Mouse (Mus musculus) MEL (cell line): ENCODE measurements around the gene Gm49369. TPM values are rescaled to one million over a fixed set of nuclear protein-coding genes. Genes with fewer than 3 reads are reported as not detected.

Experiments used
- DNase-seq: peaks from one replicate; pipeline ENCODE4 v3.0.0; 2011; ENCODE audit warnings: low read depth, low spot score
- H3K27ac ChIP-seq: 2 replicates; pipeline ENCODE4 v1.5.1; 2012; ENCODE audit warnings: low read depth, mild to moderate bottlenecking, control low read depth, low read length, moderate library complexity; ENCODE audit not compliant: control insufficient read depth
- H3K27me3 ChIP-seq, 2 experiments: fragments of 150-350 bp in 1 of 2; sonication (generic) in 1 of 2; 2 replicates each; pipeline ENCODE4 v1.6.1; 2012; ENCODE audit warnings: low read length in 2 of 2, mild to moderate bottlenecking in 2 of 2, improper control_type of control experiment in 1 of 2, moderate library complexity in 1 of 2; ENCODE audit not compliant: insufficient read depth in 2 of 2, control insufficient read depth in 1 of 2
- H3K36me3 ChIP-seq, 2 experiments: 2 replicates each; pipeline ENCODE4 v1.6.1; 2012 to 2014; ENCODE audit warnings: low read length in 2 of 2, improper control_type of control experiment in 1 of 2, inconsistent platforms in 1 of 2, mild to moderate bottlenecking in 1 of 2; ENCODE audit not compliant: insufficient read depth in 2 of 2, control insufficient read depth in 1 of 2
- H3K4me1 ChIP-seq, 2 experiments: fragments of 150-350 bp in 1 of 2; sonication (generic) in 1 of 2; 2 replicates each; pipeline ENCODE4 v1.6.1; 2012; ENCODE audit warnings: low read length in 2 of 2, improper control_type of control experiment in 1 of 2, mild to moderate bottlenecking in 1 of 2; ENCODE audit not compliant: insufficient read depth in 2 of 2, control insufficient read depth in 1 of 2
- H3K4me3 ChIP-seq, 2 experiments: fragments of 150-350 bp in 1 of 2; sonication (generic) in 1 of 2; 2 replicates each; pipeline ENCODE4 v1.5.1; 2012; ENCODE audit warnings: low read depth in 2 of 2, low read length in 2 of 2, mild to moderate bottlenecking in 2 of 2, moderate library complexity in 2 of 2, control low read depth in 1 of 2, improper control_type of control experiment in 1 of 2; ENCODE audit not compliant: control insufficient read depth in 1 of 2, insufficient read depth in 1 of 2
- H3K79me2 ChIP-seq: 2 replicates; pipeline ENCODE4 v1.6.1; 2012; ENCODE audit warnings: mild to moderate bottlenecking, low read length, moderate library complexity; ENCODE audit not compliant: control insufficient read depth, poor library complexity, insufficient read depth
- H3K9ac ChIP-seq: 2 replicates; pipeline ENCODE4 v1.6.1; 2012; ENCODE audit warnings: low read depth, mild to moderate bottlenecking, control low read depth, low read length, moderate library complexity; ENCODE audit not compliant: control insufficient read depth, poor library complexity, severe bottlenecking
- H3K9me3 ChIP-seq: fragments of 150-350 bp; sonication (generic); replicated peaks from 2 replicates; pipeline ENCODE4 v1.6.1; 2012; ENCODE audit warnings: mild to moderate bottlenecking, low read length, improper control_type of control experiment, moderate library complexity; ENCODE audit not compliant: insufficient read depth
- BHLHE40 ChIP-seq: IDR thresholded peaks from 2 replicates; pipeline ENCODE4 v1.6.1; 2012; ENCODE audit warnings: low read depth, mild to moderate bottlenecking, inconsistent platforms, low read length, improper control_type of control experiment, borderline replicate concordance
- CHD1 ChIP-seq: IDR thresholded peaks from 2 replicates; pipeline ENCODE4 v1.6.1; 2012; ENCODE audit warnings: low read depth, mild to moderate bottlenecking, inconsistent platforms, low read length, improper control_type of control experiment
- CHD2 ChIP-seq: IDR thresholded peaks from 2 replicates; pipeline ENCODE4 v1.6.1; 2011; ENCODE audit warnings: low read length, improper control_type of control experiment
- CTCF ChIP-seq, 3 experiments: IDR thresholded peaks in 2 of 3; conservative IDR thresholded peaks in 1 of 3; 2 replicates each; pipeline ENCODE4 v1.5.1; 2011 to 2012; ENCODE audit warnings: low read length in 3 of 3, low read depth in 2 of 3, mild to moderate bottlenecking in 2 of 3, improper control_type of control experiment in 1 of 3, inconsistent platforms in 1 of 3, mixed read lengths in 1 of 3, moderate library complexity in 1 of 3; ENCODE audit not compliant: control insufficient read depth in 1 of 3, insufficient read depth in 1 of 3, poor library complexity in 1 of 3, severe bottlenecking in 1 of 3
- E2F4 ChIP-seq: IDR thresholded peaks from 2 replicates; pipeline ENCODE4 v1.6.1; 2011; ENCODE audit warnings: low read depth, low read length, improper control_type of control experiment, borderline replicate concordance
- ELF1 ChIP-seq: IDR thresholded peaks from 2 replicates; pipeline ENCODE4 v1.6.1; 2014; ENCODE audit warnings: low read depth, mild to moderate bottlenecking, inconsistent platforms, low read length, improper control_type of control experiment, moderate library complexity
- EP300 ChIP-seq, 2 experiments: IDR thresholded peaks; 2 replicates each; pipeline ENCODE4 v1.6.1; 2011; ENCODE audit warnings: improper control_type of control experiment in 2 of 2, low read length in 2 of 2, low read depth in 1 of 2, mild to moderate bottlenecking in 1 of 2
- GATA1 ChIP-seq: IDR thresholded peaks from 2 replicates; pipeline ENCODE4 v1.6.1; 2011; ENCODE audit warnings: low read depth, low read length, improper control_type of control experiment
- HCFC1 ChIP-seq: IDR thresholded peaks from 2 replicates; pipeline ENCODE4 v1.6.1; 2012; ENCODE audit warnings: low read depth, mild to moderate bottlenecking, inconsistent platforms, low read length, improper control_type of control experiment, moderate library complexity
- JUND ChIP-seq: IDR thresholded peaks from 2 replicates; pipeline ENCODE4 v1.6.1; 2011; ENCODE audit warnings: low read depth, mild to moderate bottlenecking, improper control_type of control experiment, low read length
- KAT2A ChIP-seq: conservative IDR thresholded peaks from 2 replicates; pipeline ENCODE4 v1.6.1; 2012; ENCODE audit warnings: low read depth, low read length, improper control_type of control experiment, inconsistent platforms
- MAFK ChIP-seq: IDR thresholded peaks from 2 replicates; pipeline ENCODE4 v1.6.1; 2011; ENCODE audit warnings: low read depth, mild to moderate bottlenecking, low read length, improper control_type of control experiment, borderline replicate concordance
- MAX ChIP-seq: IDR thresholded peaks from 2 replicates; pipeline ENCODE4 v1.6.1; 2011; ENCODE audit warnings: low read length, improper control_type of control experiment
- MAZ ChIP-seq: IDR thresholded peaks from 2 replicates; pipeline ENCODE4 v1.6.1; 2012; ENCODE audit warnings: low read depth, mild to moderate bottlenecking, inconsistent platforms, low read length, improper control_type of control experiment
- MEF2A ChIP-seq: IDR thresholded peaks from 2 replicates; pipeline ENCODE4 v1.6.1; 2014; ENCODE audit warnings: low read depth, mild to moderate bottlenecking, inconsistent platforms, low read length, improper control_type of control experiment; ENCODE audit not compliant: poor library complexity, insufficient replicate concordance, severe bottlenecking; ENCODE audit errors: extremely low read depth
- MXI1 ChIP-seq: IDR thresholded peaks from 2 replicates; pipeline ENCODE4 v1.6.1; 2011; ENCODE audit warnings: mild to moderate bottlenecking, low read depth, low read length, improper control_type of control experiment
- MYB ChIP-seq: IDR thresholded peaks from 2 replicates; pipeline ENCODE4 v1.6.1; 2011; ENCODE audit warnings: mild to moderate bottlenecking, low read depth, low read length, improper control_type of control experiment
- MYC ChIP-seq: IDR thresholded peaks from 2 replicates; pipeline ENCODE4 v1.6.1; 2011; ENCODE audit warnings: low read depth, mild to moderate bottlenecking, low read length, improper control_type of control experiment, moderate library complexity
- NELFE ChIP-seq: IDR thresholded peaks from 2 replicates; pipeline ENCODE4 v1.6.1; 2011; ENCODE audit warnings: low read depth, low read length, improper control_type of control experiment
- POLR2A ChIP-seq, 2 experiments: IDR thresholded peaks; 2 replicates each; pipeline ENCODE4 v1.6.1; 2011 to 2012; ENCODE audit warnings: low read length in 2 of 2, mild to moderate bottlenecking in 2 of 2, control low read depth in 1 of 2, improper control_type of control experiment in 1 of 2, low read depth in 1 of 2, moderate library complexity in 1 of 2; ENCODE audit not compliant: control insufficient read depth in 1 of 2, insufficient read depth in 1 of 2, poor library complexity in 1 of 2
- POLR2AphosphoS2 ChIP-seq: IDR thresholded peaks from 2 replicates; pipeline ENCODE4 v1.6.1; 2011; ENCODE audit warnings: low read length, improper control_type of control experiment
- RAD21 ChIP-seq: IDR thresholded peaks from 2 replicates; pipeline ENCODE4 v1.6.1; 2011; ENCODE audit warnings: mild to moderate bottlenecking, low read depth, low read length, improper control_type of control experiment
- RCOR1 ChIP-seq: IDR thresholded peaks from 2 replicates; pipeline ENCODE4 v1.6.1; 2012; ENCODE audit warnings: low read depth, mild to moderate bottlenecking, inconsistent platforms, low read length, improper control_type of control experiment
- SIN3A ChIP-seq: IDR thresholded peaks from 2 replicates; pipeline ENCODE4 v1.6.1; 2012; ENCODE audit warnings: low read length, improper control_type of control experiment, inconsistent platforms
- SMC3 ChIP-seq: IDR thresholded peaks from 2 replicates; pipeline ENCODE4 v1.6.1; 2011; ENCODE audit warnings: low read depth, low read length, improper control_type of control experiment
- TAL1 ChIP-seq: IDR thresholded peaks from 2 replicates; pipeline ENCODE4 v1.6.1; 2012; ENCODE audit warnings: mild to moderate bottlenecking, inconsistent platforms, low read length, moderate library complexity, mixed read lengths
- TBP ChIP-seq: IDR thresholded peaks from 2 replicates; pipeline ENCODE4 v1.8.0; 2011; ENCODE audit warnings: low read depth, low read length, improper control_type of control experiment
- TCF12 ChIP-seq: IDR thresholded peaks from 2 replicates; pipeline ENCODE4 v1.6.1; 2014; ENCODE audit warnings: low read depth, mild to moderate bottlenecking, inconsistent platforms, low read length, improper control_type of control experiment, moderate library complexity
- UBTF ChIP-seq: IDR thresholded peaks from 2 replicates; pipeline ENCODE4 v1.6.1; 2012; ENCODE audit warnings: low read depth, mild to moderate bottlenecking, inconsistent platforms, low read length, improper control_type of control experiment, moderate library complexity, borderline replicate concordance; ENCODE audit not compliant: insufficient read depth
- USF1 ChIP-seq: IDR thresholded peaks from 2 replicates; pipeline ENCODE4 v1.6.1; 2014; ENCODE audit warnings: low read depth, mild to moderate bottlenecking, inconsistent platforms, low read length, improper control_type of control experiment, moderate library complexity
- USF2 ChIP-seq, 2 experiments: IDR thresholded peaks; 2 replicates each; pipeline ENCODE4 v1.6.1; 2011 to 2012; ENCODE audit warnings: improper control_type of control experiment in 2 of 2, low read length in 2 of 2, borderline replicate concordance in 1 of 2, inconsistent platforms in 1 of 2, low read depth in 1 of 2, mild to moderate bottlenecking in 1 of 2; ENCODE audit not compliant: insufficient read depth in 1 of 2
- ZC3H11A ChIP-seq: IDR thresholded peaks from 2 replicates; pipeline ENCODE4 v1.6.1; 2012; ENCODE audit warnings: low read depth, mild to moderate bottlenecking, inconsistent platforms, low read length, improper control_type of control experiment
- ZKSCAN1 ChIP-seq: IDR thresholded peaks from 2 replicates; pipeline ENCODE4 v1.6.1; 2012; ENCODE audit warnings: low read depth, mild to moderate bottlenecking, inconsistent platforms, low read length, improper control_type of control experiment, moderate library complexity
- ZMIZ1 ChIP-seq: IDR thresholded peaks from 2 replicates; pipeline ENCODE4 v1.6.1; 2012; ENCODE audit warnings: low read depth, mild to moderate bottlenecking, inconsistent platforms, low read length, improper control_type of control experiment, moderate library complexity
- ZNF384 ChIP-seq: IDR thresholded peaks from 2 replicates; pipeline ENCODE4 v1.6.1; 2012; ENCODE audit warnings: low read depth, mild to moderate bottlenecking, inconsistent platforms, low read length, improper control_type of control experiment
- polyA plus RNA-seq, 2 experiments: library from polyadenylated mRNA; stranded (reverse) in 1 of 2; unstranded in 1 of 2; fragments of >175 nt in 1 of 2; fragments of >200 nt in 1 of 2; gene quantifications; 2 replicates each; pipeline versions ENCODE4 v1.2.1 to v1.2.4; 2012; ENCODE audit warnings: low replicate concordance in 2 of 2, low read depth in 1 of 2; ENCODE audit not compliant: insufficient read length in 2 of 2, insufficient read depth in 1 of 2, missing spikeins in 1 of 2
- total RNA-seq: library from RNA; depleted of rRNA; stranded (reverse); fragments of 300-350 nt; gene quantifications from 2 replicates; pipeline ENCODE4 v1.2.3, GENCODE M21; 2012

The Gm49369 gene
- total and polyA plus RNA-seq, 3 experiments = 3.2 to 15.2 TPM; not detected in 1

DNA sequence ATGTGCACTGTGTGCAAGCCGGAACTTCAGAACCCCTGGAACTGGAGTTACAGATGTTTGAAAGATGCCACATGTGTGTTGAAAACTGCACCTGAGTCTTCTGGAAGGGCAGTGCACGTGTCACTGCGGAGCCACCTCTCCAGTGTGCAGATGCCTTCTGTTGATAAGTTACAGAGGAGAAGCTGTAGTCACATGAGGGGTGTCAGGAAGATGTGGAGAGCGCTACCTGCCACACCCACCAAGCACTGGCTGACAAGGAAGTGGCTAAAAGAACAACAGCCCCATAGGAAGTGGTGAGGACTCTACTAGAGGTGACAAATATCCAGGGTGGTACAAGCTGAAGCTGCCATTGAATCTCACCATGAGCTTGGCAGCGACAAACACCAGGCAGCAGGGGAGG lies 28.6 kb downstream of the Gm49369 start (continued):
- peak; percentile 30; the same call in 1 of the 2 replicates for TF ChIP-seq HCFC1
- 0 out of 2 replicates have a peak, but pooled peaks have one; percentile 21 for TF ChIP-seq TBP
- TF ChIP-seq USF1 = peak; percentile 92
- TF ChIP-seq POLR2AphosphoS2 = no peak

GRCm38 (mm10) chr7:142351569-142351968 lies 30.9 kb downstream of the Gm49369 start:
- Histone ChIP-seq H3K27ac (peak overlapping the region; percentile 91), H3K36me3 (peaks cover 0 to 36% of the 10 kb centered on the region in 2 experiments; a peak in 2 of 4 replicates), H3K4me3 (peak overlapping the region in 1 of 2 experiments; percentile 53; a peak in 3 of 4 replicates), H3K4me1 (peaks cover 34 to 40% of the 10 kb centered on the region in 2 experiments), H3K9me3 (no peaks in the 10 kb centered on the region), H3K9ac (peak overlapping the region; percentile 48), H3K79me2 (no peaks in the 10 kb centered on the region), H3K27me3 (no peaks in the 10 kb centered on the region)
- DNase-seq = peak; percentile 78
- TF ChIP-seq MYB (peak; percentile 39; the same call in 1 of the 2 replicates), MAX (peak; percentile 98), CHD2 (no peak), POLR2AphosphoS2 (no peak), E2F4 (no peak), POLR2A (IDR thresholded peaks at IDR 0.05; ENCODE audit: control insufficient read depth in 1 of 2, insufficient read depth in 1 of 2, low read depth in 1 of 2, low read length in 2 of 2, poor library complexity in 1 of 2) (peak in 1 of 2 experiments; percentile 32; a peak in 1 of 4 replicates), ZNF384 (no peak), SIN3A (peak; percentile 77), BHLHE40 (peak; percentile 94), HCFC1 (no peak), MEF2A (no peak), TCF12 (peak; percentile 51), GATA1 (peak; percentile 90), ZMIZ1 (no peak), NELFE (peak; percentile 37; the same call in 1 of the 2 replicates), ZC3H11A (no peak), MYC (no peak), SMC3 (no peak), ZKSCAN1 (no peak), JUND (no peak), TBP (0 out of 2 replicates have a peak, but pooled peaks have one; percentile 34), EP300 (IDR thresholded peaks at IDR 0.05; ENCODE audit: low read depth in 1 of 2, low read length in 2 of 2) (peak; percentile 49 to 74), MAZ (no peak), TAL1 (no peak), CTCF (IDR thresholded peaks at IDR 0.05 in 2 of 3, conservative IDR thresholded peaks at IDR 0.05 in 1 of 3; ENCODE audit: control insufficient read depth in 1 of 3, insufficient read depth in 1 of 3, low read depth in 2 of 3, low read length in 3 of 3, poor library complexity in 1 of 3, severe bottlenecking in 1 of 3) (no peak), RCOR1 (no peak), ELF1 (0 out of 2 replicates have a peak, but pooled peaks have one; percentile 19), MAFK (peak; percentile 23; the same call in 1 of the 2 replicates), USF1 (peak; percentile 99), RAD21 (no peak), KAT2A (no peak), USF2 (IDR thresholded peaks at IDR 0.05; ENCODE audit: borderline replicate concordance in 1 of 2, insufficient read depth in 1 of 2, low read depth in 1 of 2, low read length in 2 of 2) (peak; percentile 64 to 95), MXI1 (peak; percentile 73), UBTF (no peak), CHD1 (no peak)
